Mouse (Mus musculus): ENCODE measurements around the gene Tdrd7. TPM values are rescaled to one million over a fixed set of nuclear protein-coding genes. Genes with fewer than 3 reads are reported as not detected.

The Tdrd7 gene
- 10.5 and 15.8 TPM in 2 replicates for polyA plus RNA-seq (2021; fragmentation: Nextera tagmentation)
- long read RNA-seq, experiment 1, transcript Tdrd7-201 (17 exons, 3,716 nt): major isoform, 20 of 40 reads
- long read RNA-seq, experiment 1, partial matches to known transcripts: 12 of 40 reads
- long read RNA-seq, experiment 1, other reads (novel, unspliced or antisense): 7 of 40 reads
- long read RNA-seq, experiment 2, partial matches to known transcripts: 6 of 9 reads
- long read RNA-seq, experiment 2, other reads (novel, unspliced or antisense): 1 of 9 reads

GRCm38 (mm10) chr4:45964771-45965439 lies at the start of gene Tdrd7:
Gene Tdrd7 (plus strand): TSS chr4:45965334.

GRCm38 (mm10) chr4:46038892-46039751 lies 74.0 kb downstream of the Tdrd7 start, which contains the start of gene Tmod1:
Gene Tmod1 (plus strand): TSS chr4:46038935.

Other genes with a start within 250 kb of the Tdrd7 start
- gene Aldh1b1, start 166.3 kb upstream of the Tdrd7 start, polyA plus RNA-seq (2021; fragmentation: Nextera tagmentation): 5.5 and 7.3 TPM in 2 replicates
- gene Igfbpl1, start 138.4 kb upstream of the Tdrd7 start, polyA plus RNA-seq (2021; fragmentation: Nextera tagmentation): 0.11 and 0.27 TPM in 2 replicates
- 0.03 TPM in 1 of 2 replicates, not detected in the other for gene Stra6l, start 116.7 kb upstream of the Tdrd7 start, polyA plus RNA-seq (2021; fragmentation: Nextera tagmentation)
- gene Ccdc180, start 75.0 kb upstream of the Tdrd7 start, polyA plus RNA-seq (2021; fragmentation: Nextera tagmentation): 0.09 and 0.16 TPM in 2 replicates
- 35.0 and 36.9 TPM in 2 replicates for gene Tmod1, start 73.6 kb downstream of the Tdrd7 start, polyA plus RNA-seq (2021; fragmentation: Nextera tagmentation)
- 24.1 and 26.1 TPM in 2 replicates for gene Ncbp1, start 173.3 kb downstream of the Tdrd7 start, polyA plus RNA-seq (2021; fragmentation: Nextera tagmentation)
- gene Tstd2, start 173.4 kb downstream of the Tdrd7 start, polyA plus RNA-seq (2021; fragmentation: Nextera tagmentation): 8.5 and 9.1 TPM in 2 replicates
- gene Xpa, start 231.0 kb downstream of the Tdrd7 start, polyA plus RNA-seq (2021; fragmentation: Nextera tagmentation): 22.8 and 24.1 TPM in 2 replicates